Mouse (Mus musculus) liver, postnatal 0 days (tissue): ENCODE data around the gene Rgma.

ENCODE experiments used
- CTCF ChIP-seq: sonication (generic); IDR thresholded peaks from 2 replicates; pipeline ENCODE4 v1.5.1; 2016; ENCODE audit warnings: antibody characterized with exemption, low read depth
- EP300 ChIP-seq: IDR thresholded peaks from 2 replicates; pipeline ENCODE4 v1.6.1; 2016; ENCODE audit warnings: antibody characterized with exemption, low read depth, mild to moderate bottlenecking

DNA sequence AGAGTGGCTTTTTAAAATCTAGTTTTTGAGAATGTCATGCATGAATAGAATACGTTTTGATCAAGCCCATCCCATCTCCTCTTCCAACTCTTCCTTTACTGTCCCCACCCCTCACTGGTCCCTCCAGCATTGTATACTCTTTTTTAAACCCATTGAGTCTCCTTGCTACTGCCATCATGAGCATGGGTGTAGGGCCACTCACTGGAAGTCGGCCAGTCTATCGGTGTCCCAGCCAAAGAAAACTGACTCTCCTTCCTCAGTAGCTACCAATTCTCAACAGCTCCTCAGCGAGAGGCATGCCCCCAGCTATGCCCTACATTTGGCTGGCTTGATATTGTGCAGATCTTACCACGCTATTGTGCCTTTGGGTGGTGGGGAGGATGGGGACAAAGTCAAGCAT is 47.7 kb upstream of the Rgma start:
- TF ChIP-seq CTCF (no peak), EP300 (no peak)
